Mouse (Mus musculus) hindbrain, embryonic 15.5 days (tissue): ENCODE data around the gene Psg25. TPM values are rescaled to one million over a fixed set of nuclear protein-coding genes. Genes with fewer than 3 reads are reported as not detected.
"Not testable (repeated sequence)": the region's sequence is repeated elsewhere in the genome, so short reads cannot be mapped to it uniquely, and the experiment has no call there.

Experiments
- ATAC-seq: fragments of 200-750 bp; cut with Nextera tagmentation; 2 replicates; pipeline ENCODE4 v1.8.0; 2017; ENCODE audit warnings: low read depth, moderate number of reproducible peaks, moderate TSS enrichment; ENCODE audit not compliant: low FRiP score
- H3K27ac ChIP-seq: fragments of 300-500 bp; sonication (generic); replicated peaks from 2 replicates; pipeline ENCODE4 v1.5.1; 2015; ENCODE audit warnings: mild to moderate bottlenecking, inconsistent platforms
- H3K27me3 ChIP-seq: fragments of 300-500 bp; sonication (generic); 2 replicates; pipeline ENCODE4 v1.6.1; 2015; ENCODE audit warnings: control low read depth, inconsistent platforms
- H3K36me3 ChIP-seq: fragments of 300-500 bp; sonication (generic); 2 replicates; pipeline ENCODE4 v1.6.1; 2015; ENCODE audit warnings: control low read depth, inconsistent platforms
- H3K4me1 ChIP-seq: fragments of 300-500 bp; sonication (generic); replicated peaks from 2 replicates; pipeline ENCODE4 v1.6.1; 2015; ENCODE audit warnings: control low read depth, inconsistent platforms
- H3K4me2 ChIP-seq: fragments of 300-500 bp; sonication (generic); 2 replicates; pipeline ENCODE4 v1.6.1; 2015; ENCODE audit warnings: moderate library complexity, mild to moderate bottlenecking, inconsistent platforms
- H3K4me3 ChIP-seq: fragments of 300-500 bp; sonication (generic); 2 replicates; pipeline ENCODE4 v1.5.1; 2015; ENCODE audit warnings: mild to moderate bottlenecking, inconsistent platforms
- H3K9ac ChIP-seq: fragments of 300-500 bp; sonication (generic); 2 replicates; pipeline ENCODE4 v1.6.1; 2015; ENCODE audit warnings: inconsistent platforms
- H3K9me3 ChIP-seq: fragments of 300-500 bp; sonication (generic); 2 replicates; pipeline ENCODE4 v1.6.1; 2016; ENCODE audit warnings: control low read depth, inconsistent platforms
- WGBS: fragments of 180-500 bp; shearing (Covaris S2); methylation state at CpG from one replicate; pipeline ENCODE4 v1.1.7; 2015; 5-methylcytosine and 5-hydroxymethylcytosine counted together
- polyA plus RNA-seq: library from polyadenylated mRNA; unstranded; fragments of >200 nt; fragmentation: Nextera tagmentation; extraction: Ambion mirVana; gene quantifications from 2 replicates; pipeline ENCODE4 v1.2.1, GENCODE M21; 2015

Gene Psg25
- not detected in 2 replicates for polyA plus RNA-seq

GRCm38 (mm10) chr7:18532169-18532568 is at the start of gene Psg25:
TSS of gene Psg25 (minus strand) at chr7:18532269.
- H3K27me3 ChIP-seq = no peaks in the 10 kb centered on the region
- H3K27ac ChIP-seq = no peak within 1 kb of the TSS
- no peak within 1 kb of the TSS for H3K4me3 ChIP-seq
- ATAC-seq = no peak
- H3K4me1 ChIP-seq = no peaks in the 10 kb centered on the region
- H3K9ac ChIP-seq = no peak within 1 kb of the TSS
- no peaks in the 10 kb centered on the region for H3K9me3 ChIP-seq
- no peak within 1 kb of the TSS for H3K4me2 ChIP-seq
- 88% methylated on average over 1 of the region's 1 CpGs for WGBS
- no peaks in the 10 kb centered on the region for H3K36me3 ChIP-seq

- no peak for ATAC-seq
- H3K27me3 ChIP-seq = no peaks in the 10 kb centered on the region
- no peak within 1 kb of the TSS for H3K9ac ChIP-seq
- no peaks in the 10 kb centered on the region for H3K36me3 ChIP-seq
- no peak within 1 kb of the TSS for H3K4me3 ChIP-seq
- 86% methylated on average over 3 of the region's 3 CpGs for WGBS
- no peaks in the 10 kb centered on the region for H3K4me1 ChIP-seq
- H3K4me2 ChIP-seq = no peak within 1 kb of the TSS
- H3K9me3 ChIP-seq = no peaks in the 10 kb centered on the region
- no peak within 1 kb of the TSS for H3K27ac ChIP-seq
Measured at GRCm38 (mm10) chr7:18567205-18567604, 35.1 kb upstream of the Psg25 start, which contains the start of gene Psg27. TSS of gene Psg27 (minus strand) at chr7:18567305.

GRCm38 (mm10) chr7:18559850-18560249 is 27.8 kb upstream of the Psg25 start:
- H3K27ac ChIP-seq = no peak overlapping the region
- H3K4me3 ChIP-seq = no peak overlapping the region
- no peak overlapping the region for H3K9ac ChIP-seq
- no peak overlapping the region for H3K4me2 ChIP-seq
- no peaks in the 10 kb centered on the region for H3K36me3 ChIP-seq
- H3K4me1 ChIP-seq = no peaks in the 10 kb centered on the region
- no peaks in the 10 kb centered on the region for H3K9me3 ChIP-seq
- no peaks in the 10 kb centered on the region for H3K27me3 ChIP-seq
- no peak for ATAC-seq

- not testable (repeated sequence) for H3K4me2 ChIP-seq, H3K27me3 ChIP-seq, H3K9ac ChIP-seq, H3K9me3 ChIP-seq, ATAC-seq, H3K27ac ChIP-seq, H3K4me1 ChIP-seq, H3K36me3 ChIP-seq, H3K4me3 ChIP-seq
- WGBS = 90% methylated on average over 3 of the region's 3 CpGs
Measured at GRCm38 (mm10) chr7:18555751-18556150, 23.7 kb upstream of the Psg25 start.

GRCm38 (mm10) chr7:18533420-18533819 is 1.4 kb upstream of the Psg25 start:
- WGBS = 59% methylated on average over 3 of the region's 3 CpGs
- Histone ChIP-seq H3K27me3 (no peaks in the 10 kb centered on the region), H3K4me2 (no peak overlapping the region), H3K4me3 (no peak overlapping the region), H3K9ac (no peak overlapping the region), H3K4me1 (no peaks in the 10 kb centered on the region), H3K36me3 (no peaks in the 10 kb centered on the region), H3K27ac (no peak overlapping the region), H3K9me3 (no peaks in the 10 kb centered on the region)
- ATAC-seq = no peak

- H3K27me3 ChIP-seq = no peaks in the 10 kb centered on the region
- WGBS = 92% methylated on average over 8 of the region's 8 CpGs
Measured at GRCm38 (mm10) chr7:18524668-18525067, 7.4 kb downstream of the Psg25 start.

GRCm38 (mm10) chr7:18512848-18513247 is 19.2 kb downstream of the Psg25 start:
- not testable (repeated sequence) for H3K36me3 ChIP-seq, H3K4me1 ChIP-seq, H3K4me2 ChIP-seq, H3K9me3 ChIP-seq, ATAC-seq, H3K27me3 ChIP-seq, H3K27ac ChIP-seq, H3K4me3 ChIP-seq, H3K9ac ChIP-seq

More at GRCm38 (mm10) chr7:18524668-18525067, 7.4 kb downstream of the Psg25 start:
- H3K36me3 ChIP-seq = no peaks in the 10 kb centered on the region
- no peak overlapping the region for H3K9ac ChIP-seq
- no peak overlapping the region for H3K4me3 ChIP-seq
- ATAC-seq = no peak
- no peaks in the 10 kb centered on the region for H3K9me3 ChIP-seq
- H3K27ac ChIP-seq = no peak overlapping the region
- no peak overlapping the region for H3K4me2 ChIP-seq
- H3K4me1 ChIP-seq = no peaks in the 10 kb centered on the region

- H3K9me3 ChIP-seq, H3K27me3 ChIP-seq, H3K4me2 ChIP-seq, H3K4me1 ChIP-seq, H3K27ac ChIP-seq, H3K36me3 ChIP-seq, H3K9ac ChIP-seq, ATAC-seq, H3K4me3 ChIP-seq: not testable (repeated sequence)
- WGBS = 65% methylated on average over 2 of the region's 2 CpGs
Measured at GRCm38 (mm10) chr7:18512417-18512816, 19.7 kb downstream of the Psg25 start.

- no peaks in the 10 kb centered on the region for H3K36me3 ChIP-seq
- 26% methylated on average over 9 of the region's 9 CpGs for WGBS
- H3K4me2 ChIP-seq = no peak overlapping the region
- ATAC-seq = no peak
- no peaks in the 10 kb centered on the region for H3K9me3 ChIP-seq
- H3K4me1 ChIP-seq = no peaks in the 10 kb centered on the region
- no peak overlapping the region for H3K4me3 ChIP-seq
- H3K9ac ChIP-seq = no peak overlapping the region
- no peaks in the 10 kb centered on the region for H3K27me3 ChIP-seq
- no peak overlapping the region for H3K27ac ChIP-seq
Measured at GRCm38 (mm10) chr7:18511479-18511878, 20.6 kb downstream of the Psg25 start.

- Histone ChIP-seq H3K9me3 (0 out of 2 replicates have a peak, but pooled peaks cover 8% of the 10 kb centered on the region), H3K4me1 (no peaks in the 10 kb centered on the region), H3K4me2 (no peak within 1 kb of the TSS), H3K9ac (no peak within 1 kb of the TSS), H3K27me3 (no peaks in the 10 kb centered on the region), H3K36me3 (no peaks in the 10 kb centered on the region), H3K4me3 (no peak within 1 kb of the TSS), H3K27ac (no peak within 1 kb of the TSS)
- no peak for ATAC-seq
- 79% methylated on average over 1 of the region's 1 CpGs for WGBS
Measured at GRCm38 (mm10) chr7:18484077-18484476, 48.0 kb downstream of the Psg25 start, which contains the start of gene Psg26. TSS of gene Psg26 (minus strand) at chr7:18484177.

Other genes with a start within 250 kb of the Psg25 start
- gene Psg18, start 177.3 kb downstream of the Psg25 start, polyA plus RNA-seq = not detected in 2 replicates
- not detected in 2 replicates for gene Psg28, start 100.2 kb downstream of the Psg25 start, polyA plus RNA-seq
- not detected in 2 replicates for gene Psg26, start 48.1 kb downstream of the Psg25 start, polyA plus RNA-seq
- gene Psg27, start 35.0 kb upstream of the Psg25 start, polyA plus RNA-seq = not detected in 2 replicates
- gene Psg23, start 84.2 kb upstream of the Psg25 start, polyA plus RNA-seq = not detected in 2 replicates
- not detected in 2 replicates for gene Psg21, start 124.5 kb upstream of the Psg25 start, polyA plus RNA-seq
- 0.08 TPM in 1 of 2 replicates, not detected in the other for gene Psg20, start 153.9 kb upstream of the Psg25 start, polyA plus RNA-seq
- not detected in 2 replicates for gene Psg22, start 185.8 kb upstream of the Psg25 start, polyA plus RNA-seq